Mouse (Mus musculus): ENCODE results near the gene Cacna2d4.
"Not testable (repeated sequence)": the region's sequence is repeated elsewhere in the genome, so short reads cannot be mapped to it uniquely, and the experiment has no call there.

Gene Cacna2d4

DNA sequence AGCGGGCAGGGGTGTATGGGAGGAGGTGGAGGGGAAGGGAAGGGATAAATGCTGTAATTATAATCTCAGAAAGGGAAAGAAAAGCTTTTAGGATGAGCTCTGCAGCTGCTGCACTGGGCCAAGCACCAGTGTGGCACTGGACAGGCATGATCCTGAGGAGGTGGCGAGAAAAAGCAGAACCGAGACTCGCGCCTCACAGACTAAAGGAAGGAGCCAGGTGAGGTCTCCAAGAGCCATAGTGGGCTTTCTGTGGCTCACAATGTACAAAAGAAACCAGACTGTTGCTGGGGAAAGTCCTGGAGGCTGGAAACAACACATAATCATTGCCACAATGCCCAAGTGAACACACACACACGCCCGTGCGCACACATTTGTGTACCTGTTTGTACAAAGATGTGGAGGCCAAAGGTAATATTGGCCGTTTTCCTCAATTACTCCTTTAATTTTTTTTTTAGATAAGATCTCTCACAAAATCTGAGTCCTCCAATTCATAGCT is 114.4 kb downstream of the Cacna2d4 start:
- DNase-seq, result no peak

DNA sequence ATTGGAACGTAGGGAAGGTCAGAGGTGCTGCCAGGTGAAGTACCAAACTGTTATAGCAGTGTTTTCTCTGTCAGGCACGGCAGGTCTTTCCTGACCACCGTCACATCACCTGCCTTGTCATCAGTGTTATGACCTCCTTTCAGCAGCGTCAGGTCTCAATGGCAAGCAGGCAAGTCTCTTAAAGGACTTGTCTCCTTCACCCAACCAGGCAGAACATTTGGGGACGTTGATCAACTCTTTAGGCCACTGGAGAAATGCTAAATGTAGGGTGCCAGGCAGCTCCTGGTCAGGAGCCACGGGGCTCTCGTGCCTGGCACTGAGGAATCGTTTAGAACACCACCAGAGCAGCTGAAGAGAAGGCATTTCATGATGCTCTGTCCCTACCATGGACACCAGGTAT is 115.3 kb downstream of the Cacna2d4 start:
- DNase-seq, result no peak

DNA sequence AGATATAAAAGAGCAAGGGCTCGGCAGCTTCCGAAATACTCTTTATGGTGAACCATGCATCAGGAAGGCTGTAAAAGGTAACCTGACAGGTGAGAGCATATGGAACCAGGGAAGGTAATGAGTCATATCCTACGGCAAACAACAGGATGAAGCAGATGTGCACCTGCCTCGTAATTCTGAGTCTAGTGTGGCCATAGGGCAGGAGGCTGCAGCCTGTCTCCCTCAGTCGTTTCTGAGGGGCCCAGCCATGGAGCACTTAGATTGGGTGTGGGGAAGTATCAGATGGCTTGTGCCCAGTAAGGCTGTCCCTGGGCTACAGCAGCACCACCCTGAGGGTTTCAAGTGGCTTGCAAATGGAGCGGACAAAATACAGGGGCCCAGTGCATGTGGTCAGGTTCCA is 116.2 kb downstream of the Cacna2d4 start:
- no peak for DNase-seq

DNA sequence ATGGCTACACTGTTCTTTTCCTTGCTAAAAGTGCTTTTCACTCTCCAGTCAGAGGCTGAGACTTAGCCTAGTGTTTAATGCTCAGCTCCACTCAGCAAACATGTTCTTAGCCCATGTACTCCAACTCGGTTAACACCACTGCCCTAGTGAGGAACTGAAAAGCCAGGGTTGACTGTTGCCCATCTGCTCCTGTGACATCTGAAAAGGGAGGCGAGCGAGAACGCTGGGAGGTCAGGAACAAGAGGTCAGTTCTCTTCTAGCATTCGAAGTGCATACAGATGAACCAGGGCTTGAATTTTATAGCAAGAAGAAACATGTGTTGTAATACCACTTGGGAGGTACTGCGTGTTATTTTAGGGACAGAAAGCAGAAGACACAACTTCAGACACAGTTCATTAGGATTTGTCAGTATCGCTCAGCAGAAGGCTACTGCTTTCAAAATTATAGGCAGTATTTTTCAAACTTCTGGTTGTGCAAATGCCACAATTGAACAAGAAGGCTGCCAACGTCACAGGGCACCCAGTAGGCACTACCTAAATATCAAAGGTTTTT is 121.8 kb downstream of the Cacna2d4 start:
- no peak for DNase-seq

DNA sequence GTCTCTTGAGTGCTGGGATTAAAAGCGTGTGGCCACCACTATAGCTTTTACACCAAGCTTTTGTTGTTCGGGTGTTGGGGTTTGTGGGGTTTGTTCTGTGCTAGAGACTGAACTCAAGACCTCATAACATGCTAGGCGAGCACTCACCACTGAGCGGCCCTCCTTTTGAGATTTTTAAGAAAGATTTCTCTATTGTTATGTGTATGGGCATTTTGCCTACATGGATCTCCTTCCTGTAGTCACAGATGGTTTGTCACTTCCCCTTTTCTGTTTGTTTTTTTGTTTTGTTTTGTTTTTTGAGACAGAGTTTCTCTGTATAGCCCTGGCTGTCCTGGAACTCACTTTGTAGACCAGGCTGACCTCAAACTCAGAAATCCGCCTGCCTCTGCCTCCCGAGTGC is 123.9 kb downstream of the Cacna2d4 start:
- not testable (repeated sequence) for DNase-seq

DNA sequence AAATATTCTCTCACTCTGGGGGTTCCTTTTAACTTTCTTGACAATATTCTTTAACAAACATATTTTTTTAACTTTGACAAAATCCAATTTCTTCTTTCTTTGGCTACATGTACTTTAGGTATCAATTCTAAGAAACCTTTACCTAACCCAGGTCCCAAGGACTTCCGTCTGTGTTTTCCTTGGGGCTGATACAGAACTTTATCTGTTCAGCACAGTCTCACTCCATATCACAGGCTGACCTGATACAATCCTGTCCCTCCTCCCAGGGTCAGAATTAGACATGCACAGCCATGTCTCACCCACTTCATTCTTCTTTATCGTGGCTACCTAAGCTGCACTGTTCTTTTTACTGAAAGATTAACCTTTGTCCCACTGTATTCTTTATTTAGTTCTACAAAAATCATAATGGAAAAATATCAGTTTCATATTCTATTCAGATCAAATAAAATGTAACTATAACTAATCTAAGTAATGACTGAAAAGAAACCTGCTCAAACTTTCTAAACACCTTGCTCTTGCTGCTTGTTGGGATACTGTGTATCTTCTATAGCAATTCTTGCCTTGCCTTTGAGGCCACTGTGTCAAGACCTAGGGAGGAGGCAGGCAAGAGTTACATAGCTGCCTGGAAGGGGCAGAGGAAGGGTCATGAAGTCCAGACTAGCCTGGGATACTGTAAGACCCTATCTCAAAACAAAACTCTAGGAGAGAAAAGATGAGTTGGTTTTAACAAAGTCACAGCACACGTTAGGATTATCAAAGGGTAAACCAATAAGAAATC is 124.8 kb downstream of the Cacna2d4 start:
- no peak for DNase-seq

DNA sequence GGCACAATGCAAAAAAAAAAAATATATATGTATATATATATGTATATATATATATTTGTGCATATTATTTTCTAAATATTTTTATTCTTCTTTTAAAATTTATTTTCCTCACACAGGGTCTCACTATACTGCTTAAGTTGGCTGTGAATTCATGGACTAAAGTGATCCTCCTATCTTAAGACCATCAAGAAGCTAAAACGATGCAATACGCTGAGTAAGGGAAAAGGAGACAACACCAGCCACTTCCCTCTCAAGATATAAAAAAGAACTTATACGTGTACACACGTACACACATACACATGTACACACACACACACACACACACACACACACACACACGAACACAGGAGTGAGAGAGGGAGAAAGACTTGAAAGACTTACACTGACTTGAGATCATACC is 127.3 kb downstream of the Cacna2d4 start:
- no peak for DNase-seq

DNA sequence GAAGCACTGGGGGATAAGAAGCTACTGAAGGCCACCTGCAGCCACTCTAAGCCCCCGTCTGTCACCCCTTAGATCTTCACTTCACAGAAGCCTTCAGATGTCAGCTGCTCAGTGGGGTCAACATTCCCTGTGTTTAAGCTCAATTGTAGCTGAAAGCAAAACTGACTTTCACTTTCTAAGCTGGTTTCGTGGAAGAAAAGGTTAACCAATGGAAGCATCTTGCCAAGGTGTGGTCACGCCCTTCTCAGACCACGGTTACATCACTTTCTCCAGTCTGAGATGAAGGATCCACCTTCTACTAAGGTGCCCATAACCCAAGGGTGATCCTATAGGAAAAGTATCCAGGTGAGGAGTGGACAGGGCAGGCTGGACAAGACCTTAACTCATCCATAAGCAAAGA is 130.5 kb downstream of the Cacna2d4 start:
- DNase-seq, result not testable (repeated sequence)

DNA sequence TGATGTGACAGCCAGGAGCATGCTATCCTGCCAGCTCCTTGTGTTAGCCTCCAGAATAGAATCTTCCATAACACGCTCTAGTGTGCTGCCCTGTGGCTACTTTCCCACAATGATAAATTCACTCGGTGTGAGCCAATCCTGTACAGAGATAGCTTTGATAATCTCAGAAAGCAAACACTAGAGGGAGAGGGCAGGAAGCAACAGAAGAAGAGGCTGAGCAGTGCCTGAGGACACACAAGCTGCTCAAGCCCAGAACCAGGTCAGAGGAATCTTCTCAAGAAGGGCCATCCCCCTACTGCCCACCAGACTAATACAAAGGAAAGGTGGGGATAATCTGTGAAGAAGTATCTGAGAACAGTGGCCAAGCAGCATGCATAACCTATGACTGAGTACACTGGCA is 131.1 kb downstream of the Cacna2d4 start:
- DNase-seq, result no peak

DNA sequence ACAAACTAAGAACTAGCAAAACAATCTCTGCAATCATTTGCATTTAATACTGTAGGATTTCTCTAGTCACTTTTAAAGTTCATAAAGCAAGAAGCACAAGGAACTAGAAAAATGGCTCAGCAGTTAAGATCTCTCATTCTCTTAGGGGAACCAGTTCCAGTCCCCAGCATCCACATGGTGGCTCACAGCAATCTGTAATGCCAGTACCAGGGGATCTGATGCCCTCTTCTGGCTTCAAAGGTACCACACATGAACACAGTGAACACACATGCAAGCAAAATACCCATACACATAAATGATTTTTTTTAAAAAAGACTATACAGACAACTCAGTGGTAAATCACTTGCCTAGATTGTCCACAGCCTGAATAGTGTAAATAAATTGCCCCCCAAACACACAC is 135.3 kb downstream of the Cacna2d4 start:
- DNase-seq, result no peak

DNA sequence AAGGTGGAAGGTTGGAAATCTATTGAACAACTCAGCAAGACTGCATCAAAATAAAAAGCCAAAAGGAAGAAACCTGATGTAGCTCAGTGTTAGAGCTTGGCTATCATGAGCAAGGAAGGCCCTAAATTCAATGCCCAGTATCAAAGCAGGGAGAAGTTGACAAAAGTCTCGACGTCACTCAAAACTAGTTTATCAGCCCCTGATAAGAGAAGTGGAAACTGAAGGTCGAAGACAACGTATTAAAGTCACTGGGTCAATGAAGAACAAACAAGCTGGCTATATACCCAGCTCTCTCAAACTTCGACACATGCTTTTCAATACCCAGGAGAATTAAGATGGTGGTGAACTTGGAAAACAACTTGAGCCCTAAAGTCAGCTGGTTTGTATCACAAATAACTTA is 135.9 kb downstream of the Cacna2d4 start:
- no peak for DNase-seq

DNA sequence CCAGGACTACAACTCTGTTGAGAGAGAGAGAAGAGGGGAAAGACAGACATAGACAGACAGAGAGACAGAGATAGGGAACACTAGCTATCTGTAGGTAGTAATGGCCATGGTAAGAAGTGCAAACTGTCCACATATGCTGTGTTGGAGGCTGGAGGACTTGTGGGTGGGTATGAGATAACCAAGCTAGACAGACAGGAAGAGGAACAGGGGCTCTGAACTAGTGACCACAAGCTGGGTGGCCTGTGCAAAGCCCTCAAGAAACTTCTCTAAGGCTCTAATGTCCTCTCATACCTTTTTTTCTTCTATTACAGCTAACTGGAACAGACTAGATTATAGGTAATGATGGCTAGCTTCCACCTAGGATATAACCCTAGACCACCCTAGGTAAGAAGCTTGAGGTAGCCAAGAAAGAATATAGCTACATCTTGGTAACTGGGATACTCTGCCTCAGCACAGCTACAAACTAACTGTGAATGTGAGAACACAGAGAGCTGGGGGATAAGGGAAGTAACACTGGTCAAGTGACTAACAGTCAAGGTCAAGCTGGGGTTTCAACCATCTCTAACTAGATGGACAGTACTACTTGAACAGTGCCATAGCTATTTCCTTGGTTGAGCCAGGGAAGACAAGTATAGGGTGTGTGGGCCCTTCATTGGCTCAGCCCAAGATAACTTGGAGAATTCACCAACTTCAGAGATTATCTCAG is 136.8 kb downstream of the Cacna2d4 start:
- DNase-seq, result no peak

DNA sequence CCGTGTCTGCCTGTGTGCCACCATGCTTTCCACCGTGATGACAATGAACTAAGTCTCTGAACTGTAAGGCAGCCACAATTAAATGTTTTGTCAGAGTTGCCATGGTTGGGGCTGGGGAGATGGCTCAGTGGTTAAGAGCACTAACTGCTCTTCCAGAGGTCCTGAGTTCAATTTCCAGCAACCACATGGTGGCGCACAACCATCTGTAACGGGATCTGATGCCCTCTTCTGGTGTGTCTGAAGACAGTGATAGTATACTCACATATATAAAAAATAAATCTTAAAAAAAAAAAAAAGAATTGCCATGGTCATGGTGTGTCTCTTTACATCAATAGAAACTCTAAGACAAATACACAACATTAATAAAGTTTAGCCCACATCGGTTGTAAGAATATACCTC is 138.7 kb downstream of the Cacna2d4 start:
- DNase-seq, result no peak

DNA sequence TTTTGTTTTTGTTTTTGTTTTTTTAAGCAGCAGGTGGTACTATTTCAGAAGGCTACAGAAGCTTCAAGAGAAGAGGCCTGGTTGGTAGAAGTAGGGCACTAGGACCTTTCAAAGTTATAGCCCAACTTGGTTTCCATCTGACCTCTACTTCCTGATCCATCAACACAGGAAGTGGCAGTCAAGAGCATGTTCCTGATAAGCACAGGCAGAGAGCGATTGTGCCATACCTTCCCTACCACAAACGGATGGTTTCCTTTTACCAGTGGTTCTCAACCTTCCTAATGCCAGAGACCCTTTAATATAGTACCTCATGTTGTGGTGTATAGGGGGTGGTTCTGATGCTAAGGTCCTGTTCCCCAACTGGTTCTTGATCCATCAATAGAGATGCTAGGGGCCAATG is 141.3 kb downstream of the Cacna2d4 start:
- no peak for DNase-seq

DNA sequence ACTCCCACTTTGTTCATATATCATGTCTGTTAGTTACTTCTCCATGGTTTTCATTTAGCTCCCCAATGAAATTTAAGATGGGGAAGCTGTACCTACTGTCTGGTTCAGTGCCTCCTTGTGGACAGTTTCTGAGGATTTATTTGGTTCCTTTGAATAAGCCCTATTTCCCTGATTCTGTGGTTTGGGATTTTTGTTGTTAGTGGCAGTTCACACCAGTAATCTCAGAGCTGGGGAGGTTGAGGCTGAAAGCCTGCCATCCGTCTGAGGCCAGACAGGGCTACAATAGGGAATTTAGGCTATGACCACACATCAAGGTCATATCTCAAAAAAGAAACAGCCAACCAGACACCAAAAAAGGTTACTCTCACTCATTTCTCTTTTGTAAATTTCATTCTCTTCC is 142.3 kb downstream of the Cacna2d4 start:
- no peak for DNase-seq

DNA sequence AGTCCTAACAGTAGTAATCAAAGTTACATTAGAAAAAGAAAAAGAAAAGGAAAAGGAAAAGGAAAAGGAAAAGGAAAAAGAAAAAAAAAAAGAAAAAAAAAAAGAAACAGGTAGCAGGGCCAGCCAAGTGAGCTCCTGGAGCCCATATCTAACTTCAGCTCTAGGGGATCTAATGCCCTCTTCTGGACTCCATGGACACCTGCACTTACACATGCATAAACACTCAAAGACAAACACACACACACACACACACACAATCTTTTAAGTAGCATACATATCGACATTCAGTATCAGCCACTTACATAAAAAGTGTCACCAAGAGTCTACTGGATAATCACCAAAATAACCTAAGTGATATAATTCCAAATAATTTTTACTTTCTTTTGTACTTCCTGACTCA is 149.3 kb downstream of the Cacna2d4 start:
- no peak for DNase-seq

DNA sequence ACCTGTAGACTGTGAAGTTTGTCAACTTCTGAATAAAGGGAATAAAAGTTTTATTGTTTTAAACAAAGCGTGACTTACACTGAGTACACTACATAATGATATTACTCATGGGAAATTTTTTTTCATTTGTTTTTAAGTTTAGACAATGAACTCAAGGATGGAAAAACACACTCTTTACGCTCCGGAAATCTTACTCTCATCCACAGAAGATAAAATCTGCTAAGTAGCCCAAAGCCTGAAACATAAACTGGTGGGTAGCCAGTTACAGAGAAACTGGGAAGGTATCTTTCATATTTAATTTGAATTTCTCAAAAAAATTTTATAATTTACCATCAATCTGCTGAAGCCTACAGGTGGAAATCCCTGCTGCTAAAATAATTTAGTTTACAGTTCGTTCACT is 150.1 kb downstream of the Cacna2d4 start:
- no peak for DNase-seq

DNA sequence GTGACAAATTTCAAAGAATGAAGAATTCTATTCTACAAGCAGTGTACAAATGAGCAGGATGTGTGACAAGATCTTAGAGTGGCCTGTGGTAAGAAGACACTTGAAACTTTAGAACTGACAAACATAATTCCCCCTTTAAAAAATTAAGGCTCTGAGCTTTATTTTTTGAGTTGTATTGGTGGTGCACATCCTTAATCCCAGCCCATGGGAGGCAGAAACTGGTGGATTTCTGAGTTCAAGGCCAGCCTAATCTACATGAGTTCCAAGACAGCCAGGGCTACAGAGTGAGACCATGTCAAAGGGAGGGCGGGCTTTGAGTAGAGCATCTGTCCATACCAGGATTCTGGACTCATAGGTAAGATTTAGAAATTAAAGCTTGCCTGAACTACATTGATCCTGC is 150.5 kb downstream of the Cacna2d4 start:
- DNase-seq, result no peak

DNA sequence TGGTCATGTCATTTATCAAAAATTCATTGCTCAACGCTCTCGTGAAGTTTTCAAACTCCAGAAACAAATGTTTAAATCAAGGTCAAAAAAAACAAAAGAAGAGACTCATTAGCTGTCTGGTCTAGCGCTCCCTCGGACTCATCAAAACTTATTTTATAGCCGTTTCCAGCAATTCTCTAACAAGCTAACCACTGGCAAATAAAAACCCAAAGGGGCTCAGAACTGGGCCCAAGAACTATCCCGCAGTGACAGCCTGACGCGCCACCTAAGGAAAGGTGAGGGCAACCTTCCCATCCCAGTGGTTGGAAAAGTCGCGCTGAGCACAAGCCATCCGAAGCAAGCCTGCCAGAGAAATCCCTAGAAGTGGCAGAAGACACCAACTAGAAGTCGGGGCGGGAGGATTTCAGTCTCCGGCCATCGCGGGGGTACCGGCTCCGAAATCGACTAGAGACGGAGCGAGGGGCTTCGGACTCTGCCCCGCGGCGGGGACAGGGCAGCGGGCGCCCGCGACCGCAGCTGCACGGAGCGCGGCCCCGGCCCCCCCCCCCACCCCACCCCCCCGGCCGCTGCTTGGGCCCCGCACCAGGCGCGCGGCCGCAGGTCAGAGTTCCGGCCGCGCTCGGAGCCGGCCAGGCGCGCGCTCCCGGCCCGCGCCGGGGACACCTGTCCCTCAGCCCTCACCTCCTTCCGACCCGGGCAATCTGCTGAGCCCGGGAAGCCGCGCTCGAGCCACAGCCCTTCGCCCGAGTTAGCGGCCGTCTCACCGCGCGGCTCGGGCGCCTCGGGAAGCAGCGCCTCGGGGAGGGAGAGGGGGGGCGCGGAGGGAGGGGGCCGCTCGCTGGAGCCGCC is 151.7 kb downstream of the Cacna2d4 start:
- DNase-seq, result no peak

DNA sequence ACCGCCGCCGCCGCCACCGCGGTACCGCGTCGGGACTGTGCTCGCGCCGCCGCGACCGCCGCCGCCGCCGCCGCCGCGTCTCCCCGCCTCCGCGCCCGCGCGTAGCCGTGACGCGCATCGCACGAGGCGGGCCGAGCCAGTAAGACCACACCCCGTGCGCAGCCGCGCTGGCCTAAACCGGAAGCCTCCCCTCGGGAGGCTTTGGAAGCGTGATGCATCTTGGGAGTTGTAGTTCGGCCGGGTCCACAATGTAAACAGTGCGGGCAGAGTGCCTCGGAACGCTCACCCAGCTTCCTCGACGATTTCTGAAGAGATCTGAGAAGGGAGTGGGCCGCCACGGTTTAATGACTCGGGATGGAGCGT is 152.3 kb downstream of the Cacna2d4 start:
- peak; percentile 96 to 97 for DNase-seq

DNA sequence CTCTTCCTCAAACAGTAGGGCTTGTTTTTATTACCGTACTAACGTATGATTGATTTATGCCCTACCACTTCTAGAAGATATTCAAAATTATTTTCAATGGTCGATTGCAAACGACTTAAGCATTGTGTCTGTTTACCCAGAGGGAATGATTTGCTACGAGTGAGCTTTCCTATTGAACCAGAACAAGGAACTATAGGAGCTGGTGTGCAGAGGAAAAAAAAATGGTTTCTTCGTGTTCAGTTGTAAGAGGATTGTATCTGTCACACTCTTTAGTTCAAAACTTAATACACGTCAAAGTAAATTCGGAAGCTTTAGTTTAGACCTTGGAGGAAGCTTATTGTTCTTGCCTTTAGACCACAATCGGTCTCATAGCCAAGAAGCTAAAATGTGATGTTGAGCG is 152.8 kb downstream of the Cacna2d4 start:
- no peak for DNase-seq

DNA sequence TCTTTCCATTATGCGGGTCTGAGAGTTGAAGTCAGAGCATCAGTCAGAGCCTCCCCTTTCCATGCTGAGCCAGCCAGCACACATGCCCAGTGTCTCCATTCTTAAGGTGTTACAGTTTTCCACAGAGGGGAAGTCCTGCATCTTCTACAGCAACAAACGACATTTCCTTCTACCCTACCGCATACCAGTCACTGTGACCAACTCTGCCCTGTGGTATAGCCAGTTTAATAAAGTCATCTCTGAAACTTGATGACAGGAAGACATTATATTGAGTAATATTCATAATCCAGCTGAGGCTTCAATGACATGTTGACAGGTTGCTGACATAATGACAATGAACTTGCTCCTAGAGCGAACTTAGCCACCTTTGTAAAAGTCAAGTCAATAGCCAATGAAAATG is 154.4 kb downstream of the Cacna2d4 start:
- no peak for DNase-seq

DNA sequence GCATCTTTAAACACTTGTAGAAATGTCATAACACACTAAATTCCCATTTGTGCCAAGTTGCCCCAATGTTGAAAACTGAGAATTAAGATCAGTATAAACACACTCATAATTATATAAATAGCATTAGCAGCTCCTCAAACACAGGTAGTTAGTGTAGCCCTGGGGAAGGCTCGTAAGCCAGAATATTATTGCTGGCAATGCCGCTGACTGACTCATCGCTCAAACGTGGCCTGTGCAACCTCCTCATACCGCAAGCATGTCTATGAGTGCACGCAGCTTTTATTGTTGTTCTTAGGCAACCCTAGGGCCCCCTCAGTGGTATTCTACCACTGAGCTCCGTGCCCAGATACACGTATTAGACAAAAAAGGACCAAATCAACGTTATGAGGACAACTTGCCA is 156.5 kb downstream of the Cacna2d4 start:
- no peak for DNase-seq

Data from kidney, postnatal 4 days (tissue).